Mouse (Mus musculus) kidney, postnatal 4 days (tissue): ENCODE measurements around the gene Adrm1.

Source experiments
- DNase-seq, 2 experiments: peaks; one replicate each; pipeline ENCODE4 v3.0.0; 2021; ENCODE audit warnings: mixed read lengths in 2 of 2

Gene Adrm1

DNA sequence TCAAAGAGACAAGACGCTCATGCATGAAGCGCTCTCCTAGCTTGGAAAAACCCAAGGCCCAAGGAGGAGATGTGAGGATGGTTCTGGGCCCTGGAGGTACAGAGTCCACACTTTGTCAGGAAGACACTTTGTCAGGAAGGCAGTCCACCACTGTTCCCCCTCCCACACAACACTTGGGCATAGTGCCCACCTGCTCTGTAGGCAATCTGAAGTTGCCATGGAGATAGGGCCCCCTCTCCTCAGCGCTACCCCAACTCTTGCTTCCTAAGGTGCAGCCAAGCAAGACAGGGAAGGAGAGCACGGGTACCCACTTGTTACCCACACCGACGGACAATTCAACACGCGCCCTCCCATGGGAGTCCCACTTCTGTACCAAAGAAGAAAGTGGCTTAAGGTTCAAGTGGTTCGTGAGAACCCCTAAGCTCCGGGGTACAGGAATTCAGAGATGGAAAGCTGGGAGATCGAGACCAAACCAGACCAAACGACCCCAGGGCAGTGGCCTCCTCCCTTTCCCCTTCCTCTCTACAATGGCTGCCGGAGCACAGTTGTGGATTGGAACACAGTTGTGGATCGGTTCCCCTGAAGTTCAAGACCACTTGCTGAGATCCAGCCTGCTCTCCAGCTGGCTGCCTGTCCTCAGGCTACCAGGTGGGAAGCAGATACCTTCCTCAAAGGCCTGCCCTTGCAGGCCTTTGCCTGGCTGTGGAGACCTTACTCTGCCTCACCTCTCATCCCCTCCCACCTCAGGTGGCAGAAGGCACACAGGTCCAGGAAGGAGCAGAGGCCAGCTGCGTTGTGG, 48.1 kb downstream of the Adrm1 start:
- peak in 1 of 2 experiments; percentile 48 for DNase-seq

- peak; percentile 48 to 70 for DNase-seq
Observed at GRCm38 (mm10) chr2:180220165-180220564, 48.9 kb downstream of the Adrm1 start.

DNA sequence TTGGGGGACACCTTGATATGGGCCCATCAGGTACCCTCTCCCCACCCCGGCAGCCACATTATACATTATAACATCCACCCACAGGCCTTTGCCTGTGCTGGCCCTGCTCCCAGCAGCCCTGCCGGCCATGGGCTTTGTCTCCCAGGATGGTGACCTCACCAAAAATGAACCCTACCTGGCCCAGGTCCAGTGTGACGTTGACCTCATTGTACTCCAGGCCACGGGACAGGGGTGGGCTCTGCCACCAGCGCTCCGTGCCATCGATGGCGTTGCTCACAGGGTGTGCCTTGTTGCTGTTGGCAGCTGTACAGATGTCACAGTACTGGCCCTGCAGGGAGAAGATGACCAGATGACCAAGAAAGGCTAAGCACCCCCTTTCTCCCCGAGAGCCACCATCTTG, 49.8 kb downstream of the Adrm1 start:
- DNase-seq = no peak

DNA sequence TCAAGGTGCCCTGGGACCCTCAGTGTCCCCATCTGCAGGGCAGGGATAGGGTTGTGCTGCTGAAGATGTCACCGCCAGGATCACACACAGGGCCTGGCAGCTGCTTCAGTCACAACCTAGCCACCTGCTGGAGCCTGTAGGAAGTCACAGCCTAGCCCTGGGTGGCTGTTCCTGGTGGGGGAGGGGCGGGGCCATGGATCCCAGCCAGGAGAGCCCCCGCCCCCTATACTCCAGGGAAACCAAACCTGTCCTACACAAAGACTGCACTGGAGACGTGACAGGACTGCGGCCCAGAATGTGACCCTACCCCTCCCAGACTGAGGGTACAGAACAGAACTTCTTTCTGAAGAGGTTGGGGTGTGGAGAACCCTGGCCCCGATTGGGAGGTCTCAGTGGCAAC, 51.0 kb downstream of the Adrm1 start:
- peak; percentile 79 to 87 for DNase-seq

DNA sequence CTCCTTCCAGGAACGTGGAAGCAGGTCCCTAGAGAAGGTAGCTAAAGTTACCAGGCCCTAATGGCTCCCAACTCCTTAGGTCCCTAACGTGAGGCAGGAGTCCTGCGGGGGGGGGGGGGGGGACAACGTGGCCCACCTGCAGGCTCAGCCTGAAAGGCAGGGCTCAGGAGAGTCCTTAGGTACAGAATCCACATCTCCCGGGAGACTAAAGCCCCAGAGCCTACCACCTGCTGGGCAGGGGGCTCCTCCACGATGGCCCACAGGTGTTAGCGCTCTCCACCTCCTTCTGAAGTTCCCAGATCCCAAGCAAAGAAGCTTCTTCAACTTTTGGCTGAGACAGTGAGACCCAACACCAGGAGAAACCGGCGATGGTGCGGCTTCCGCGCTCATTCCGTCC, 53.4 kb downstream of the Adrm1 start:
- DNase-seq = no peak

DNA sequence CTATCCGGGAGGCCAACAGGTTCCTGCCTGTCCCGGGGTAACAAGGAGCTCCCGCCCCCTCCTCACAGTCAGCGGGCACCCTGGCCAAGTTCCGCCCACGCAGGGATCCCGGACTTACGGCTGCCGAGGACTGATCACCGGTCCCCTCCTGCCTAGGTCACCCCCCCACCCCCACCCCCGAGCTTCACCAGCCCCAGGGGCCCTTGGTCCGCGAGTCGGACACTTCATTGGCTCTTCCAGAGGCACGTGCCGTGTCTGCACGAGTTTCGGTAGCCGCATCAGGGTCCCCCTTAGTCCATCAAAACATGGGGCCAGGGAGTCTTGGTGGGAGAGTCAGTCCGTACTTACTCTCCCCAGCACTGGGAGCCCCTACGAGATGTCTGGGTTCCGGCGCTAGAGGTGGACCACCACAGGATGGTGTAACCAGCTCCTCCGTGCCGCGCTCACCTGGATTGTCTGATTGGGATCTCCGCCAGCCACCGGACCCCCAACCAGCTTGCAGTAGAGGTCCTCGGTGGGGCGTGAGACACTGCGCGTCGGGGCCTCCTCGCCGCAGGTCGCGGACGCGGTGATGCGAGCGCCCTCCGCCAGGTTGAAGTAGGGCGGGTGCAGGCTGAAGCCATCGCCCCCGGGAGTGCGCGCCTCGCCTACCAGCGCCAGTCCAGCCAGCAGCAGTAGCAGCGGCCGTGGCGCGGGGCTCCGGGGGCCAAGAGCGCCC, 53.9 kb downstream of the Adrm1 start:
- DNase-seq = peak; percentile 51 to 68
